Mouse (Mus musculus): ENCODE measurements around the gene Homer2.

Gene Homer2

GRCm38 (mm10) chr7:81706027-81706415 lies 1.3 kb downstream of the Homer2 start:
- in situ Hi-C loops (cut with MboI, MseI), result no loop called here

GRCm38 (mm10) chr7:81698357-81698756 lies 9.0 kb downstream of the Homer2 start:
- in situ Hi-C loops (cut with MboI, MseI), result no loop called here

DNA sequence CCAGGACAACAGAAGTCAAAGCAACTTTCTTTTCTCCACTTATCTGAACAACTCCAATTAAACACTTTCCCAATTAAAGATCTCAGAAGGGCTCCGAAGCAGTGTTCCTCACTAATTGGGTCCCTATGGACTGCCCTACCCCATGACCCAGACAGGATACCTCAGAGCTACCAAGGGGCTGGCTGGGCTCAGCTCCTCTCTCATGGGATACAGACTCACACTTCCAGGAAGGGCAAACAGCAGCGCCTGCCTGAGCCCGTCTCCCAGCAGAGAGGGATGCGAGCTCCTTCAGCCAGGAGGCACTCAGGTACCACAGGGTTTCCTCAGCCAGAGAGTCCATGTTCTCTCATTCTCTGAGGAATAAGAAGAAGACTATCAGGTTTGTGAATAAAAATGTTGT lies 9.4 kb downstream of the Homer2 start:
- in situ Hi-C loops (cut with MboI, MseI), result no loop called here

DNA sequence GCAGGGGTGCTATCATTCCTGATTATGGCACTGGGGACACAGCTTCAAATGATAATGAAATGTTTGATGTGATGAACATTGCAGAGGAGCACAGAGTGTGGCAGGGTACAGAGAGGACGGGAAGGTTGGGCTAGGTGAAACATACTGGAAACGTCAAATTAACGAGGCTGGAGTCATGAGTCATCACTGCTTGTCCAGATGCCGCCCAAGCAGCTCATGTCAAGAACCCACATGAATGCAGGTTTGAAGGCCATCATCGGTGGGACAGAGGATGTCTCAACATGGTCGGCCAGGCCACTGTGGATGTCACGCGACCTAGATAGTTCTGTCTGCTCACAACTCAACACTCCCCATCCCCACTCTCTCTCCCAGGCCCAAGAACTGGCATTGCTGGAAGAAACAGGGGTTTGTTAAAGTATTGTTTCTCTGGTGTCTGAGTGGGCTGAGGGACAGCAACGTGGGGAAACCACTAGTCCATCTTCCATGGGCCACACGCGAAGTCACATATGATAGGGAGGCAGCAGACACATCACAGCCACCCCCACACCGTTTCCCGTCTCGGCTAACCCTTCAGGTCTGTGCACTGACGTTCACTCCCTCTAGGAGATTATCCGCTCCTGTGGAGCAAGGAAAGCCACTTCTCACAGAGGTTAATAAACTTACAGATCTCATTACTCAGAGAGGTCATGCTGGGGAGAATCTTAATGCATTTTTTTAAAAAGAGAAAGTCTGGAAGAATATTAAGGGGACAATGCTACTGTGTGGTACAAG lies 11.4 kb downstream of the Homer2 start:
- in situ Hi-C loops (cut with MboI, MseI), result no loop called here

DNA sequence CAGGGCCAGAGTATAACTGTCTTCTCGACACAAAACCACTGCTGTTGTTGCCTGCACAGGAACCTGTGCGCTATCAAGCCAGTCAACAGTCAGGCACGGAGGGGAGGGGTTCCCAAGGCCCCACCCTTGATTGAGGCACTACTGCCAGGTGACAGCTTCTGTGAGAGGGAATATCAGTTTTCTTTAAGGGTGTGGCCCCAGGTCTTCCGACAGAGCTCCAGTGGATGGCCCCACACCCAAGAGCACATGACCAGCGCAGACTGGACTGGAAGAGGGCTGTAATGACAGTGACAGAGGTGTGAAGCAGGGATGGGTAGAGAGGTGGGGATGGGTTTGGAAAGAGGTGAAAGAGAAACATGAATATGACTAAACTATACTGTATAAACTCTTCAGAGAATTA lies 16.3 kb downstream of the Homer2 start:
- in situ Hi-C loops (cut with MboI, MseI), result no loop called here

DNA sequence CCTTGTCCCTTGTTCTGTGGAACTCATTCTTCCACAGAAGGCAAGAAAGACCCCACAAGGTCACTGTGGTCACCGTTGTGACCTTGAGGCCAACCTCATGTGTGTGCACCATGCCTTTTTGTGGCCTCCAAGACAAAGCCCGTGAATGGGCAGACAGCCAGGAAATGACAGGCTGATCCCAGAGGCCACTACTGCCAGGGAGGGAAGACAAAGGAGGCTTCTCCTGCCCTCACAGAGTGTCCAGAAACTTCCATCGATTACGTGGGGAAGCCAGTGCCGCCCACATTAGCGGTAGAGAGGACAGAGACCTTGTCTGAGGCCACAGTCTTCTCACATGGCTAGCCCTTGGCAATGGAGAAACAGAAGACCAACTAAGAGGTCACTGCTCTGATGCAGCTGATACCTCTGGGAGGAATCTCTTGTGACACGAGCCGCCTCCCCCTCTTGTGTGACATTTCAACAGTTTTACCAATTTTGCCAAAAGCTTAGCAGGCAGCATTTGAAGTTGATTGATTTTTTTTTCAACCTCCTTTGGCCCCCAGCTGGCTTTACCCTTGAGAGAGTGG lies 18.1 kb downstream of the Homer2 start:
- in situ Hi-C loops (cut with MboI, MseI), result no loop called here

DNA sequence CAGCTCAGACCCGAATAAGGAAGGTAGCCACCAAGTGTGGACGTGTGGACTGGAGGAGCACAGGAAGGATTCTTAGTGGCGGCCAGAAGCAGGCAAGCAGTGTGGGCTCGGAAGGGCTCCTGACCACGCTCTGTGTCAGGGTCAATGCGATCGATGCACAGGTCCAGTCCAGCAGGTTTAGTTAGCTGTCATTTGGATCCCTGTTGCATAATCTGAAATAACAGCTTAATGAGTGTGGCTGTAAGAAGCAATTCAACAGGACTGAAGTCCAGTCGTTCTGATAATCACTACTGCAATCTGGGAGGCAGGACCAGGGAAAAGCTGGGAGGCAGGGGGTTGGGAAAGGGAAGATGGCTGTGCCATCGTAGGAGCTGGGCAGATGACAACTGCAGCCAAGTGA lies 18.9 kb downstream of the Homer2 start:
- in situ Hi-C loops (cut with MboI, MseI), result no loop called here

GRCm38 (mm10) chr7:81687684-81688316 lies 19.5 kb downstream of the Homer2 start:
- in situ Hi-C loops (cut with MboI, MseI), result no loop called here

DNA sequence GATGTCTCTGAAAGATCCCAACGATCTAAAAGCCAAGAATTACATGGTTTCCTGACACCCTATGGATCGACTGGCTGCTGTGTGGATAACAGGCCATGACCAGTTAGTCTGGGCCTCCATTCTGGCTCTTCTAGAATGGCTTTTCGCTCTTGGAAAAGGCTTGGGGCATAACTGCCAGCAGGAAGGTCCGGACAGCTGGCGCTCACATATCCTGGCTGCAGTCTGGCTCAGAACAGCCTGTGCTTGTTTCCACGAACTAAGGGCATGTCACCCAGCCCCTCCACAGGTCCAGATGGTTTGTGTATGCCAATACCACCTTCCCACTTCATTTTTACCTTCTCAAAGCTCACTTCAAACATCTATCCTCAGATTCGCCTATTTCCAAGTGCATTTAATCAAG lies 22.0 kb downstream of the Homer2 start:
- in situ Hi-C loops (cut with MboI, MseI), result no loop called here

- in situ Hi-C loops (cut with MboI, MseI), result no loop called here
These were observed 23.4 kb downstream of the Homer2 start for GRCm38 (mm10) chr7:81683779-81684422.

DNA sequence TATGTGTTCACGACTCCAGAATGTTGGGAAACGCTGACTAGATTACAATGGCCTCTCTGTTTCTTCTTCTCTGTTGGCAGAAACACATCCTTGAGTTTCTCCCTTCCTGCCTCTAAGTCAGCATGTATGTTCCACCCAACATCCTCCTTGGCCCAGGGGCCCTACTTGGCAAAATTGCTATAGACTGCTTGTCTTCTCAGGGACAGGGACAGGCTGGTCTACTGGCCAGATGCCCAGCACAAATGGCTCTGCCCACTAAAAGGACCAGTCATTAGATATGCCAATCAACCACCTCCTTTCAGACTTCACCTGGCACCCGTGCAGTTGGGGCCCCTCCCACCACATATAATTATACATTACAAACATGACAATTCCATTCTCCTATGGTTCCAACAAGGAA lies 25.9 kb downstream of the Homer2 start:
- in situ Hi-C loops (cut with MboI, MseI), result no loop called here

GRCm38 (mm10) chr7:81673359-81674013 lies 33.8 kb downstream of the Homer2 start:
- in situ Hi-C loops (cut with MboI, MseI), result no loop called here

GRCm38 (mm10) chr7:81672735-81673291 lies 34.5 kb downstream of the Homer2 start:
- in situ Hi-C loops (cut with MboI, MseI), result no loop called here

DNA sequence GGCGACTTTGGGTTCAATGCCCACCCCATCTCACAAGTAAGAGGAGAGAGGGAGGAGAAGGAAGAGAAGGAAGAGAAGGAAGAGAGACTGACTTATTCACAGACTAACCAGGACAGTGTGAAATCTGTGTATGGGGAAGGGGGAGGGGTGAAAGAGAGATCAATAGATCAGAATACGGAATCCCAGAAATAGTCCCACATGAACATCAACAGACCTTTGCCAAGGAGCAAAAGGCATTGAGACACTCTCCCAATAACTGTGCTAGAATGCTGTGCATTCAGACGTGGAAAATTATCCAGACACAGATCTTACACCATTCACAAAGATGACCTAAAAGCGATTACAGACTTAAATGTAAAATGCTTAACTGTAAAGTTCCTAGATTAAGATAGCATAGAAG lies 40.2 kb downstream of the Homer2 start:
- in situ Hi-C loops (cut with MboI, MseI), result no loop called here

- in situ Hi-C loops (cut with MboI, MseI), result no loop called here
These were observed 40.7 kb downstream of the Homer2 start for GRCm38 (mm10) chr7:81666585-81666984.

DNA sequence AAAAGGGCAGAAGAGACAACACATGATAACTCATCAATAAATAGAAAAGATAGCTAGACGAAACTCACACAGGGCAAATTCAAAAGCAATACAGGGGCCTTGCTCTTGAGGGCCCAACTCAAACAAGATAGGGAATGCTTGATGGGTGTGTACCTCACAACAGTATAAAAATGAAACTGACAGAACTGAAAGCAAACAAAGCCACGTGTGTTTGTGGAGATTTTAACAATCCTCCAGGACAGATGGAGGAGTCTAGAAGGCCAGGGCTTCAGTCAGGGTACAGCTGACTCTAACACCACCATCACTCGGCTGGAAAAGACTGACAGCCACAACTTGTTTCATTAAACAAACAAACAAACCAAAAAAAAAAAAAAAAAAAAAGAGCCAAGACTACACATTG lies 44.3 kb downstream of the Homer2 start:
- in situ Hi-C loops (cut with MboI, MseI), result no loop called here

DNA sequence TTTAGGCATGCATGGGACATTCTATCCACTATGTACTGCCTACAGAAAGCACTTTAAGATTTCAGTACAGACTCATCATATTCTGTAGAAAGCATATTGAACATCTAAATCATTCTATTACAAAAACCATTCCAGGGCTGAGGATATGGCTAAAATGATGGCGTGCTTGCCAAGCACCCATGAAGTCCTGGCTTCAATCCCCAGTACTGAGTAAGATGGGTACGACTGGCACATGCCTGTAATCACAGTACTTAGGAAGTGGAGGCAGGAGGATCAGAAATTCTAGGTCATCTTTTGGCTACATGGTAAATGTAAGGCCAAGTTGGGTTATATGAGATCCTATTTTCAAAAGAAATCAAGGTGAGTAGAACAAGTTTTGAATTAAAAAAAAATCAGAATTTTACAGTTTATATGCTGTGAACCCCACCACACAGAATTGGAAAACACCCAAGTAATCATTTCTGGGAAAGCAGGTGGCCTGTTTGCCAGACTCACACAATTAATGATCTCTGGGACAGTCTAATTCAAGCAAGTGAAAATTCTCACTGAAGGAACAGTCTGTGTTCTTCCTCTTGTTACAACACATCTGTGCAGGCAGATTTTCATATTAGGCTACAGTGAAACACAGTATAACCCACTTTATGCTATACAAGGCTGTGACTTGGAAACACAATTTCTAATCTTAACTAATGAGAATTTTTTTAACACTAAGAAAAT lies 49.5 kb downstream of the Homer2 start:
- in situ Hi-C loops (cut with MboI, MseI), result no loop called here

DNA sequence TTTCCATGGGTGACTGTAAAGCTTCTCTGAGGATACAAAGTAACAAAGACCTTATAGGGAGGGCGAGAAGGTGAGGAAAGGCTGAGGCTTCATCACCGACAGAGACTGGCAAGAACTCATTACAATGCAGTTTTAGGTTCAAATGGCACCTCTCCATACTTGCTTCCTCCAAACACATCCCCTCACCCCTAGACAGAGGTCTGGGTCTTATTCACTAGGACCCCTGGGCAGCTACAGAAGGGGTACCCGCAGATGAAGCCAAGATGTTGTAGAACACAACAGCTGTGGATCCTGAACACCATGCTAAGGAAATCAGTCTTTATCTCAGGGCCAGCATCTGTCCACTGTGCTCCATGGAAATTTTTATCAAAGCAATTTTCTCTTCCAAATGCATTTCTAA lies 50.3 kb downstream of the Homer2 start:
- in situ Hi-C loops (cut with MboI, MseI), result no loop called here

DNA sequence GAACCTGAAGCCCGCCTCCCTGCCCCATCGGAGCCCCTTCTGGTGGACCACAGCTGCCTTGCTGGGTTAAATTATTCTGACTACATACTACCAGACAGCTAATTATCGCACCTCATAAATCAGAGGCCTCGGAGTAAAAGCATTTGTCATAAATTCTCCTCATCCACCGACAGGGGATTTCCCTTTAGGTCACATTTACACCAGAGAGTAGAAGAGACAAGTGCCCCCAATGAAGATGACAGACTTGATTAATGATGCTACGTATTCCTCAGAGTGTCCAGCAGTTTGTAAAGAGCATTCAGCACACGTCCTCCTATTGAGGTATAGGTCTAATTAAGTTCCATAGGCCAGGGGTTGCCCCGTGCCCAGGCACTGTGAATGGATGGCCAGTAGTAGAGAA lies 50.7 kb downstream of the Homer2 start:
- in situ Hi-C loops (cut with MboI, MseI), result no loop called here

- in situ Hi-C loops (cut with MboI, MseI), result no loop called here
These were observed 52.2 kb downstream of the Homer2 start for GRCm38 (mm10) chr7:81654946-81655718.

All from T-helper 1 cell (primary cell).